Mouse (Mus musculus) left cerebral cortex, adult 2 months (tissue): ENCODE results near the gene Sec23b. TPM values are rescaled to one million over a fixed set of nuclear protein-coding genes. Genes with fewer than 3 reads are reported as not detected.
A peak's percentile ranks its signal among the peaks of the same experiment; 100 is the strongest.

ENCODE experiments used
- DNase-seq, 2 experiments: peaks; one replicate each; pipeline ENCODE4 v3.0.0; 2021 to 2022; ENCODE audit warnings: low spot score in 2 of 2, mixed read lengths in 1 of 2; ENCODE audit errors: extremely low spot score in 1 of 2
- H3K27ac ChIP-seq: fragments of 200-600 bp; 2 replicates; pipeline ENCODE4 v1.8.1; 2022
- H3K4me3 ChIP-seq: fragments of 200-600 bp; 2 replicates; pipeline ENCODE4 v1.8.1; 2022
- CTCF ChIP-seq: fragments of 200-600 bp; IDR thresholded peaks from 2 replicates; pipeline ENCODE4 v1.8.1; 2022; ENCODE audit warnings: antibody characterized with exemption, mild to moderate bottlenecking, moderate library complexity
- intact Hi-C: fragments of 180-260 bp; cut with DNase I; formaldehyde crosslinking; loops from one replicate; pipeline ENCODE4 v1.15.1; 2025
- long read RNA-seq, 2 experiments: library from polyadenylated mRNA; stranded (forward); transcript quantifications; one replicate each; pipeline ENCODE4 v2.0.0; 2021; ENCODE audit warnings: borderline mapping rate in 2 of 2
- total RNA-seq, 2 experiments: library from RNA; stranded (reverse); gene quantifications; 2 replicates each; pipeline ENCODE4 v1.2.3; 2021

Gene Sec23b
- 10 to 100 TPM; 42.6 to 45.8 TPM for total RNA-seq
- long read RNA-seq, experiment 1, transcript Sec23b-201 (20 exons, 2,779 nt): major isoform, 18 of 105 reads
- long read RNA-seq, experiment 1, partial matches to known transcripts: 28 of 105 reads
- long read RNA-seq, experiment 1, other reads (novel, unspliced or antisense): 59 of 105 reads
- long read RNA-seq, experiment 2, transcript Sec23b-201 (20 exons, 2,779 nt): major isoform, 15 of 62 reads
- long read RNA-seq, experiment 2, partial matches to known transcripts: 9 of 62 reads
- long read RNA-seq, experiment 2, other reads (novel, unspliced or antisense): 38 of 62 reads

DNA sequence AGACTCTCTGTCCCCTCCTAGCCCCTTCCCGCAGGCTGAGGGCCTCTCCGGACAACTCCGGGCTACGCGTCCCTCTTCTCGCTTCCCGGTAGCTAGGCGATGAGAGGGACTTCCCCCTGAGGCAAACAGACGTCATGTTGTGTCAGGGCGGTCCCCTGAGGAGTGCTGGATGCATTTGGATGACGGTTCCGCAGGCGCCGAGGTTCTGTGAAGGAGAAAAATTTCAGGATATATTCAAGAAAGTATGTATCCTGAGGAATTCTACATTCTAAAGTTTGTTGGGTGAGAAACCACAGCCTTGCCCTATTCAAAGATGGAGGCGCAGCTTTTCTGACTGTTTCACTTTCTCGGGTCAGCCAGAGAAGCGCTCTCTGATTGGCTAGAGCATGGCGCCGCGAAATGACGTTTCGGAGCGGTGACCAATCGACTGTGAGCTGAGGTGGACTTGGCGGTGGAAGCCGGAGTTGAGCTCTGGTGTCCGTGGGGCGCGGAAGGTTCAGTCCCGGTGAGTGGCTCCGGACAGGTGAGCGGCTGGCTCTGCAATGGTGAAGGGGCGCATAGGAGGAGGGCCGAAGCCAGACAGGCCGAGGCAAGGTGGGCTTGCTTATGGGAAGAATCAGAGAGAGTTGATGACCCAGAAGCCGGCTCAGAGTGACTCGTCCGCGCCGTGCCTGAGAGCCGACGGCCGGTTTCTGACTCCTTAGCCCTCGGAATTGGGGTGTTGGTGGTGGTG, at the start of gene Sec23b:
TSS of gene Sec23b (plus strand) at position 410 of the 733 bp plus-strand sequence.
- peak; percentile 96 to 97 for DNase-seq
- intact Hi-C loops: loop anchor here (1.0 to 5.0 kb wide), 3 partner anchors 29 to 284 kb away; partner anchors contain the start of genes Dzank1, Mgme1, Polr3f and Smim26
- H3K27ac ChIP-seq: peak within 1 kb of the TSS; percentile 88
- H3K4me3 ChIP-seq: peak within 1 kb of the TSS; percentile 69
- no peak for TF ChIP-seq CTCF

DNA sequence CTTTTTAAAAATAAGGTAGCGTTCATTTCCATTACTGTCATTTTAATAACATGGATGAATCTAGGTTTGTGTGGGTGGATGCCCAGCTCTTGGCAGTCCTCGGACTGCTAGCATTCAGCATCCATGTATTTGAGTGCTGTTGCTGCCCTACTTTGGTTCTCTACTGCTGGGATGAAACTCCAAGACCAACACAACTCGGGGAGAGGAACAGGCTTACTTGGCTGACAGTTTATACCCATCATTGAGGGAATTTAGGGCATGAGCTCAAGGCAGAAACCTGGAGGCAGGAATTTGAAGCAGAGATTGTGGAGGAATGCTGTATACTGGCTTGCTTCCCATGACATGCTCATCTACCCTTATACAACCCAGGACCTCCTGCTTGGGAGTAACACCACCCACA, 41.4 kb upstream of the Sec23b start:
- TF ChIP-seq CTCF: no peak
- Histone ChIP-seq H3K27ac (no peak overlapping the region), H3K4me3 (no peak overlapping the region)
- no peak for DNase-seq
- intact Hi-C loops: no loop called here

DNA sequence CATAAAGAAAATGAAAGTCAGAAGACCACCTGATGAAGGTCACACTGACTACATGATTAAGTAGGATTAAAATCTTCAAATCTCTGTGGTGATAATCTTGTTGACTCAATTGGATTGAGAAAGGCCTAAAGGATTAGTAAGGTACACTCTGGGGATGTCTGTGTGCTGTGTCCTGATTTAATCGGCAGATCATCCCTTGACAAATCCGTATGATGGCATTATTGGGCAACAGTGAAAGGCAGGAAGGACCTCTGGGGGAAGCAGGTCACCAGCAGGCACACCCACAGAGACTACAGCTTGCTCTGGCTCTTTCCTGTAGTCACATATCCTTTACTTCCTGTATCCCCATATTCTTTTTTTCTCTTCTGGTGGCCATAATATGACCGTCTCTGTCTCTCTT, 36.3 kb upstream of the Sec23b start:
- DNase-seq: no peak
- intact Hi-C loops: no loop called here
- no peak overlapping the region for H3K4me3 ChIP-seq
- no peak for TF ChIP-seq CTCF
- no peak overlapping the region for H3K27ac ChIP-seq

GRCm38 (mm10) chr2:144525856-144526255, 30.2 kb upstream of the Sec23b start:
- intact Hi-C loops: loop anchor here (2.0 kb wide), 1 partner anchor 25 kb away; the partner anchor contains the start of gene Rbbp9
- Histone ChIP-seq H3K4me3 (peak overlapping the region; percentile 83), H3K27ac (peak overlapping the region; percentile 100; the same call in 1 of the 2 replicates)
- TF ChIP-seq CTCF: no peak
- peak in 1 of 2 experiments; percentile 48 for DNase-seq

DNA sequence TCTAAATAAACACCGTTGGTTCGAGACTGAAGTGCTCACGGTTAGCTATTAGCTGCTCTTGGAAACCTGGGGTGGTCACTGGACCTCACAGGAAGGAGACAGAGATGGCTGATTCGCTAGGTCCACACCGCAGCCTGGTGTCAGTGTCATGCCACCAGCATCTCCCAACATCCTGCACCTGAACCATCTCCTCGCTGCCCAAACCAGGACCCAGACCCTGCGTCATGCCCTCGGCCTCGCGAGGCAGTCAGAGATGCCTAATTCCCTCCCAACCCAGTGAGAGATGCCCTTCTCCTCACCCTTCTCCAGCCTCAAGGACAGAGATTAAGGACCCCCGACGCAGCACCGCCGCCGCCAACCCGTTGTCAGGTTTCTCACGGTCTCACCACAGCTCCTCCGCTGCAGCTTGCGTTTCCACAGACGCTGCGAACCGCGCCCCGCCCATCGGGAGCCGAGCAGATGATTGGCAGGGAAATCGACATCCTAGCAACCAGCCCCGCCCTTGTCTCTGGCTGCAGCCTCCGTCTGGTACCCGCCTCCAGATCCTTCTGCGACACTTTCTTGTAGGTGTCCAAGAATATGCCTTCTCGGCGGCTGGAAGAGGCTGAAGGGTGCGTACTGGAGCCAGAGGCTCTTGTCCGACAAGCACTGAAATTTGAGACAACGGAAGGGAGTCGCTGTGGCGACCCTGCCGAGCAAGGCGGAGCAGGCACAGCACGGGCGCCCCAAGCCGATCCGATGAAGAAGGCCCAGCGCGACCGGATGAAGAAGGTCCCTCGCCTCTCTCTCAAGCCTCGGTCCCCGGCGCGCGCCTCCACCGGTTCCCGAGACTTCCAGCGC, 28.8 kb upstream of the Sec23b start, which contains the start of the genes Dzank1 and Polr3f:
TSS of gene Dzank1 (minus strand) at position 434 of the 840 bp plus-strand sequence.
TSS of gene Polr3f (plus strand) at position 738 of the 840 bp plus-strand sequence.
- intact Hi-C loops: loop anchor here (1.0 to 2.0 kb wide), 2 partner anchors 24 to 29 kb away; partner anchors contain the start of genes Rbbp9 and Sec23b
- H3K27ac ChIP-seq: peak within 1 kb of the TSS; percentile 100
- peak; percentile 95 to 97 for DNase-seq
- TF ChIP-seq CTCF: no peak
- H3K4me3 ChIP-seq: peak within 1 kb of the TSS; percentile 83

- no peak for DNase-seq
- Histone ChIP-seq H3K4me3 (peak overlapping the region; percentile 83), H3K27ac (peak overlapping the region; percentile 100)
- no peak for TF ChIP-seq CTCF
- intact Hi-C loops: loop anchor here (1.0 to 2.0 kb wide), 2 partner anchors 23 to 29 kb away; partner anchors contain the start of genes Rbbp9 and Sec23b
These were observed 28.2 kb upstream of the Sec23b start for GRCm38 (mm10) chr2:144527821-144528174.

DNA sequence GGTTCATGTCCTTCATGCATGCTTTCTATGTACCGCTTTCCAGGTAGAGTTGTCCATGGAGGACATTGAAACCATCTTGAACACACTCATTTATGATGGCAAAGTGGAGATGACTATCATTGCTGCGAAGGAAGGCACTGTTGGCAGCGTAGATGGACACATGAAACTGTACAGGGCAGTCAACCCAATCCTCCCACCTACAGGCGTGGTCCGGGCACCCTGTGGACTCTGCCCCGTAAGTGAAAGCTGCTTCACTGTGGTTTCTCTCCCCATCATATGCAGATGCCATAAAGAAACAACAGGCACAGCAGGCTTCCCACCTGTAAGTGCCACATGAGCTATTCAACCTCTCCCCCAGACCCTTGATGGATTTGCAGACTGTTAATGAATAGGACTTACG, 18.9 kb upstream of the Sec23b start:
- intact Hi-C loops: no loop called here
- Histone ChIP-seq H3K27ac (no peak overlapping the region), H3K4me3 (no peak overlapping the region)
- no peak for TF ChIP-seq CTCF
- DNase-seq: no peak

DNA sequence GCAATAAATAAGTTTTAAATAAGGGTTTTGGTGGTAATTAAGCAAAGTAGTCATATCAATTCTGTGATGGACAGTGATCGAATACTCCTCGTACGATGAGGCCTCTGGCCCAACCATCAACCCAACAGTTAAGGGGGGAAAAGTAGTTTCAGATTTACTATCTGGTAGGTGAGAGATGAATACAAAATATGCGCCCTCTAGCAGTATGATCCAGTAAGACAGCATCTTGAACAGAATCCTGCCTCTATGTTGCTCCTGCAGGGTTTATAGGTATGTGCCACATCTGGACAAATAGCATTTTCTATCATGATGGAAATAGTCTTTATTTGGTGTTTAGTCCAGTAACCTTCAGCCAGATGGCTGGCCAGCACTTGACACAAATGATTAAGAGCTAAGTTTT, 14.8 kb upstream of the Sec23b start:
- DNase-seq: no peak
- Histone ChIP-seq H3K27ac (no peak overlapping the region), H3K4me3 (no peak overlapping the region)
- intact Hi-C loops: no loop called here
- TF ChIP-seq CTCF: peak; percentile 28

GRCm38 (mm10) chr2:144543670-144544069, 12.4 kb upstream of the Sec23b start:
- DNase-seq: no peak
- Histone ChIP-seq H3K27ac (no peak overlapping the region), H3K4me3 (no peak overlapping the region)
- intact Hi-C loops: no loop called here
- no peak for TF ChIP-seq CTCF

GRCm38 (mm10) chr2:144544630-144545029, 11.4 kb upstream of the Sec23b start:
- intact Hi-C loops: no loop called here
- DNase-seq: no peak
- no peak for TF ChIP-seq CTCF
- no peak overlapping the region for H3K4me3 ChIP-seq
- H3K27ac ChIP-seq: no peak overlapping the region

- no peak for TF ChIP-seq CTCF
- intact Hi-C loops: no loop called here
- Histone ChIP-seq H3K27ac (no peak overlapping the region), H3K4me3 (no peak overlapping the region)
- DNase-seq: no peak
These were observed 11.0 kb upstream of the Sec23b start for GRCm38 (mm10) chr2:144545061-144545460.
